Mouse (Mus musculus) embryonic facial prominence, embryonic 11.5 days (tissue): ENCODE measurements around the gene Ube2q1. TPM values are rescaled to one million over a fixed set of nuclear protein-coding genes. Genes with fewer than 3 reads are reported as not detected.
A peak's percentile ranks its signal among the peaks of the same experiment; 100 is the strongest.
"Not testable (repeated sequence)": the region's sequence is repeated elsewhere in the genome, so short reads cannot be mapped to it uniquely, and the experiment has no call there.

Experiments
- ATAC-seq: fragments of 200-750 bp; cut with Nextera tagmentation; replicated peaks from 2 replicates; pipeline ENCODE4 v1.8.0; 2017; ENCODE audit warnings: low read depth; ENCODE audit not compliant: insufficient number of reproducible peaks, low FRiP score, low TSS enrichment
- DNase-seq: peaks from one replicate; pipeline ENCODE4 v3.0.0-alpha.2; 2015; ENCODE audit warnings: low spot score
- H3K27ac ChIP-seq: fragments of 300-500 bp; sonication (generic); replicated peaks from 2 replicates; pipeline ENCODE4 v1.5.1; 2014; ENCODE audit warnings: mild to moderate bottlenecking, low read depth, low read length, control low read depth
- H3K27me3 ChIP-seq: fragments of 300-500 bp; sonication (generic); 2 replicates; pipeline ENCODE4 v1.6.1; 2014; ENCODE audit warnings: mild to moderate bottlenecking, low read length, moderate library complexity, mixed read lengths; ENCODE audit not compliant: control insufficient read depth, insufficient read depth
- H3K36me3 ChIP-seq: fragments of 300-500 bp; sonication (generic); replicated peaks from 2 replicates; pipeline ENCODE4 v1.6.1; 2014; ENCODE audit warnings: low read depth, mild to moderate bottlenecking, low read length, moderate library complexity, mixed read lengths; ENCODE audit not compliant: control insufficient read depth, insufficient read depth
- H3K4me1 ChIP-seq: fragments of 300-500 bp; sonication (generic); 2 replicates; pipeline ENCODE4 v1.6.1; 2014; ENCODE audit warnings: low read length, mixed read lengths; ENCODE audit not compliant: control insufficient read depth, insufficient read depth
- H3K4me2 ChIP-seq: fragments of 300-500 bp; sonication (generic); 2 replicates; pipeline ENCODE4 v1.6.1; 2014; ENCODE audit warnings: low read depth, mild to moderate bottlenecking, control low read depth, low read length, moderate library complexity
- H3K4me3 ChIP-seq: fragments of 300-500 bp; sonication (generic); 2 replicates; pipeline ENCODE4 v1.5.1; 2014; ENCODE audit warnings: low read depth, low read length, control low read depth
- H3K9ac ChIP-seq: fragments of 300-500 bp; sonication (generic); replicated peaks from 2 replicates; pipeline ENCODE4 v1.6.1; 2014; ENCODE audit warnings: mild to moderate bottlenecking, control low read depth, low read length
- H3K9me3 ChIP-seq: fragments of 300-500 bp; sonication (generic); replicated peaks from 2 replicates; pipeline ENCODE4 v1.6.1; 2016; ENCODE audit warnings: mild to moderate bottlenecking, low read length, inconsistent platforms, mixed read lengths; ENCODE audit not compliant: control insufficient read depth
- WGBS: fragments of 180-500 bp; shearing (Covaris S2); extraction: QIAGEN DNeasy Blood & Tissue Kit; methylation state at CpG from one replicate; pipeline ENCODE4 v1.1.7; 2014; 5-methylcytosine and 5-hydroxymethylcytosine counted together
- polyA plus RNA-seq: library from polyadenylated mRNA; unstranded; fragments of >200 nt; fragmentation: Nextera tagmentation; extraction: Ambion mirVana; gene quantifications from 2 replicates; pipeline ENCODE4 v1.2.1, GENCODE M21; 2014

The Ube2q1 gene
- polyA plus RNA-seq, 1 experiment from 2014 or later, result 24.0 TPM

- H3K4me3 ChIP-seq, result no peak overlapping the region
- no peak overlapping the region for H3K9ac ChIP-seq
- no peaks in the 10 kb centered on the region for H3K9me3 ChIP-seq
- WGBS, result 74% methylated on average over 5 of the region's 5 CpGs
- H3K36me3 ChIP-seq, result no peaks in the 10 kb centered on the region
- H3K4me2 ChIP-seq, result no peak overlapping the region
- H3K4me1 ChIP-seq, result no peaks in the 10 kb centered on the region
- no peak for ATAC-seq
- no peaks in the 10 kb centered on the region for H3K27me3 ChIP-seq
- no peak for DNase-seq
- H3K27ac ChIP-seq, result no peak overlapping the region
Measured at GRCm38 (mm10) chr3:89795746-89796145, 22.3 kb downstream of the Ube2q1 start.

GRCm38 (mm10) chr3:89796358-89796757 is 22.9 kb downstream of the Ube2q1 start:
- H3K27ac ChIP-seq, result no peak overlapping the region
- no peak overlapping the region for H3K9ac ChIP-seq
- DNase-seq (no peak), ATAC-seq (no peak)
- no peak overlapping the region for H3K4me3 ChIP-seq
- no peaks in the 10 kb centered on the region for H3K27me3 ChIP-seq
- no peaks in the 10 kb centered on the region for H3K36me3 ChIP-seq
- 53% methylated on average over 4 of the region's 4 CpGs for WGBS
- no peak overlapping the region for H3K4me2 ChIP-seq
- no peaks in the 10 kb centered on the region for H3K4me1 ChIP-seq
- no peaks in the 10 kb centered on the region for H3K9me3 ChIP-seq

GRCm38 (mm10) chr3:89798518-89798917 is 25.1 kb downstream of the Ube2q1 start:
- H3K27me3 ChIP-seq, result no peaks in the 10 kb centered on the region
- no peak overlapping the region for H3K9ac ChIP-seq
- no peaks in the 10 kb centered on the region for H3K36me3 ChIP-seq
- H3K4me3 ChIP-seq, result no peak overlapping the region
- DNase-seq, result no peak
- ATAC-seq, result no peak
- no peaks in the 10 kb centered on the region for H3K4me1 ChIP-seq
- no peak overlapping the region for H3K4me2 ChIP-seq
- no peaks in the 10 kb centered on the region for H3K9me3 ChIP-seq
- 72% methylated on average over 3 of the region's 3 CpGs for WGBS
- no peak overlapping the region for H3K27ac ChIP-seq

GRCm38 (mm10) chr3:89799476-89799875 is 26.1 kb downstream of the Ube2q1 start:
- Histone ChIP-seq H3K4me3 (no peak overlapping the region; the same call in 1 of the 2 replicates), H3K9ac (peak overlapping the region; percentile 34; the same call in 1 of the 2 replicates), H3K4me1 (no peaks in the 10 kb centered on the region), H3K27me3 (no peaks in the 10 kb centered on the region), H3K9me3 (no peaks in the 10 kb centered on the region), H3K4me2 (peak overlapping the region; percentile 27; the same call in 1 of the 2 replicates), H3K27ac (no peak overlapping the region), H3K36me3 (no peaks in the 10 kb centered on the region)
- no peak for DNase-seq
- ATAC-seq, result no peak
- 4% methylated on average over 12 of the region's 13 CpGs for WGBS

GRCm38 (mm10) chr3:89800078-89800477 is 26.7 kb downstream of the Ube2q1 start:
- ATAC-seq, H3K9me3 ChIP-seq, H3K36me3 ChIP-seq, DNase-seq, H3K4me3 ChIP-seq, H3K4me2 ChIP-seq, H3K27me3 ChIP-seq, H3K4me1 ChIP-seq, H3K9ac ChIP-seq, H3K27ac ChIP-seq: not testable (repeated sequence)
- 37% methylated on average over 3 of the region's 3 CpGs for WGBS

- H3K27me3 ChIP-seq, result no peaks in the 10 kb centered on the region
- H3K4me1 ChIP-seq, result no peaks in the 10 kb centered on the region
- DNase-seq (no peak), ATAC-seq (no peak)
- H3K36me3 ChIP-seq, result no peaks in the 10 kb centered on the region
- WGBS, result 67% methylated on average over 5 of the region's 5 CpGs
- H3K9ac ChIP-seq, result no peak overlapping the region
- H3K27ac ChIP-seq, result no peak overlapping the region
- no peaks in the 10 kb centered on the region for H3K9me3 ChIP-seq
- H3K4me3 ChIP-seq, result no peak overlapping the region
- no peak overlapping the region for H3K4me2 ChIP-seq
Measured at GRCm38 (mm10) chr3:89800774-89801506, 27.5 kb downstream of the Ube2q1 start.

GRCm38 (mm10) chr3:89801507-89801847 is 28.1 kb downstream of the Ube2q1 start:
- peak; percentile 19 for DNase-seq
- H3K27ac ChIP-seq, result no peak overlapping the region
- no peaks in the 10 kb centered on the region for H3K9me3 ChIP-seq
- no peaks in the 10 kb centered on the region for H3K36me3 ChIP-seq
- ATAC-seq, result no peak
- H3K9ac ChIP-seq, result no peak overlapping the region
- H3K4me3 ChIP-seq, result no peak overlapping the region
- no peak overlapping the region for H3K4me2 ChIP-seq
- no peaks in the 10 kb centered on the region for H3K4me1 ChIP-seq
- no peaks in the 10 kb centered on the region for H3K27me3 ChIP-seq
- WGBS, result 32% methylated on average over 3 of the region's 3 CpGs

- no peaks in the 10 kb centered on the region for H3K4me1 ChIP-seq
- ATAC-seq (no peak), DNase-seq (no peak)
- 68% methylated on average over 15 of the region's 15 CpGs for WGBS
- H3K27ac ChIP-seq, result no peak overlapping the region
- H3K9ac ChIP-seq, result no peak overlapping the region
- H3K4me3 ChIP-seq, result no peak overlapping the region
- no peaks in the 10 kb centered on the region for H3K9me3 ChIP-seq
- H3K4me2 ChIP-seq, result no peak overlapping the region
- no peaks in the 10 kb centered on the region for H3K36me3 ChIP-seq
- H3K27me3 ChIP-seq, result no peaks in the 10 kb centered on the region
Measured at GRCm38 (mm10) chr3:89802876-89803275, 29.5 kb downstream of the Ube2q1 start.
